Mouse (Mus musculus): ENCODE results near the gene Olfr763. TPM values are rescaled to one million over a fixed set of nuclear protein-coding genes. Genes with fewer than 3 reads are reported as not detected.
"Not testable (repeated sequence)": the region's sequence is repeated elsewhere in the genome, so short reads cannot be mapped to it uniquely, and the experiment has no call there.

Gene Olfr763
- total and polyA plus RNA-seq, 2 experiments from 2014 or later: not detected

GRCm38 (mm10) chr10:129039796-129040195 is 29.2 kb downstream of the Olfr763 start, which contains the start of gene Olfr764-ps1:
TSS of gene Olfr764-ps1 (minus strand) at chr10:129039896.
- H3K4me2 ChIP-seq (ENCODE audit: low read depth, low read length): no peak within 1 kb of the TSS
- no peak within 1 kb of the TSS for H3K4me3 ChIP-seq (ENCODE audit: low read length)
- H3K9ac ChIP-seq (replicated peaks; ENCODE audit: low read length): no peak within 1 kb of the TSS
- no peak for TF ChIP-seq CTCF (IDR thresholded peaks at IDR 0.05; ENCODE audit: low read depth)
- no peaks in the 10 kb centered on the region for H3K9me3 ChIP-seq (ENCODE audit: low read length)
- no peaks in the 10 kb centered on the region for H3K36me3 ChIP-seq (ENCODE audit: insufficient read depth, low read length)
- 81% methylated on average over 3 of the region's 3 CpGs for WGBS
- H3K27ac ChIP-seq: no peak within 1 kb of the TSS
- H3K27me3 ChIP-seq (ENCODE audit: insufficient read depth, low read length): no peaks in the 10 kb centered on the region
- H3K4me1 ChIP-seq (ENCODE audit: insufficient read depth, low read length): no peaks in the 10 kb centered on the region
- DNase-seq (ENCODE audit: low spot score): no peak
- no peak for ATAC-seq

GRCm38 (mm10) chr10:129049898-129050297 is 39.3 kb downstream of the Olfr763 start, which contains the start of gene Olfr765:
TSS of gene Olfr765 (minus strand) at chr10:129049998.
- H3K36me3 ChIP-seq (ENCODE audit: insufficient read depth, low read length); H3K9me3 ChIP-seq (ENCODE audit: low read length); H3K4me3 ChIP-seq (ENCODE audit: low read length); H3K4me2 ChIP-seq (ENCODE audit: low read depth, low read length); H3K9ac ChIP-seq (replicated peaks; ENCODE audit: low read length); DNase-seq (ENCODE audit: low spot score); ATAC-seq; H3K4me1 ChIP-seq (ENCODE audit: insufficient read depth, low read length); H3K27ac ChIP-seq; H3K27me3 ChIP-seq (ENCODE audit: insufficient read depth, low read length): not testable (repeated sequence)

Other genes starting within 250 kb of the Olfr763 start
- gene Mmp19, start 219.9 kb upstream of the Olfr763 start, total RNA-seq (2014; rRNA removed): 0.52 and 2.8 TPM in 2 replicates
- 0.59 and 0.61 TPM in 2 replicates for gene Mmp19, start 219.9 kb upstream of the Olfr763 start, polyA plus RNA-seq (2015; fragmentation: Nextera tagmentation; extraction: Ambion mirVana)
- 28.6 and 30.9 TPM in 2 replicates for gene Dnajc14, start 206.7 kb upstream of the Olfr763 start, total RNA-seq (2014; rRNA removed)
- 32.7 and 37.0 TPM in 2 replicates for gene Dnajc14, start 206.7 kb upstream of the Olfr763 start, polyA plus RNA-seq (2015; fragmentation: Nextera tagmentation; extraction: Ambion mirVana)
- 26.5 and 27.3 TPM in 2 replicates for gene Tmem198b, start 206.4 kb upstream of the Olfr763 start, total RNA-seq (2014; rRNA removed)
- 18.8 and 18.9 TPM in 2 replicates for gene Tmem198b, start 206.4 kb upstream of the Olfr763 start, polyA plus RNA-seq (2015; fragmentation: Nextera tagmentation; extraction: Ambion mirVana)
- gene Sarnp, start 193.5 kb upstream of the Olfr763 start, total RNA-seq (2014; rRNA removed): 19.4 and 24.3 TPM in 2 replicates
- 126 and 143 TPM in 2 replicates for gene Sarnp, start 193.5 kb upstream of the Olfr763 start, polyA plus RNA-seq (2015; fragmentation: Nextera tagmentation; extraction: Ambion mirVana)
- 12.0 and 23.1 TPM in 2 replicates for gene Ormdl2, start 189.1 kb upstream of the Olfr763 start, total RNA-seq (2014; rRNA removed)
- gene Ormdl2, start 189.1 kb upstream of the Olfr763 start, polyA plus RNA-seq (2015; fragmentation: Nextera tagmentation; extraction: Ambion mirVana): 23.8 and 24.8 TPM in 2 replicates
- 15.9 and 18.8 TPM in 2 replicates for gene Gdf11, start 119.1 kb upstream of the Olfr763 start, total RNA-seq (2014; rRNA removed)
- gene Gdf11, start 119.1 kb upstream of the Olfr763 start, polyA plus RNA-seq (2015; fragmentation: Nextera tagmentation; extraction: Ambion mirVana): 6.7 and 7.6 TPM in 2 replicates
- gene Cd63, start 109.8 kb upstream of the Olfr763 start, total RNA-seq (2014; rRNA removed): 35.2 and 40.9 TPM in 2 replicates
- 417 and 436 TPM in 2 replicates for gene Cd63, start 109.8 kb upstream of the Olfr763 start, polyA plus RNA-seq (2015; fragmentation: Nextera tagmentation; extraction: Ambion mirVana)
- gene Rdh5, start 87.9 kb upstream of the Olfr763 start, total RNA-seq (2014; rRNA removed): 22.6 and 24.8 TPM in 2 replicates
- gene Rdh5, start 87.9 kb upstream of the Olfr763 start, polyA plus RNA-seq (2015; fragmentation: Nextera tagmentation; extraction: Ambion mirVana): 21.0 and 29.2 TPM in 2 replicates
- gene Bloc1s1, start 86.8 kb upstream of the Olfr763 start, total RNA-seq (2014; rRNA removed): 70.9 and 97.6 TPM in 2 replicates
- 292 and 298 TPM in 2 replicates for gene Bloc1s1, start 86.8 kb upstream of the Olfr763 start, polyA plus RNA-seq (2015; fragmentation: Nextera tagmentation; extraction: Ambion mirVana)
- 29.0 and 30.6 TPM in 2 replicates for gene Itga7, start 77.0 kb upstream of the Olfr763 start, total RNA-seq (2014; rRNA removed)
- 15.1 and 16.9 TPM in 2 replicates for gene Itga7, start 77.0 kb upstream of the Olfr763 start, polyA plus RNA-seq (2015; fragmentation: Nextera tagmentation; extraction: Ambion mirVana)
- gene Mettl7b, start 49.8 kb upstream of the Olfr763 start, total RNA-seq (2014; rRNA removed): not detected in 2 replicates
- gene Mettl7b, start 49.8 kb upstream of the Olfr763 start, polyA plus RNA-seq (2015; fragmentation: Nextera tagmentation; extraction: Ambion mirVana): not detected in 2 replicates
- not detected in 2 replicates for gene Olfr9, start 21.4 kb upstream of the Olfr763 start, total RNA-seq (2014; rRNA removed)
- gene Olfr9, start 21.4 kb upstream of the Olfr763 start, polyA plus RNA-seq (2015; fragmentation: Nextera tagmentation; extraction: Ambion mirVana): not detected in 2 replicates
- not detected in 2 replicates for gene Olfr764-ps1, start 29.1 kb downstream of the Olfr763 start, total RNA-seq (2014; rRNA removed)
- not detected in 2 replicates for gene Olfr764-ps1, start 29.1 kb downstream of the Olfr763 start, polyA plus RNA-seq (2015; fragmentation: Nextera tagmentation; extraction: Ambion mirVana)
- not detected in 2 replicates for gene Olfr765, start 39.2 kb downstream of the Olfr763 start, total RNA-seq (2014; rRNA removed)
- gene Olfr765, start 39.2 kb downstream of the Olfr763 start, polyA plus RNA-seq (2015; fragmentation: Nextera tagmentation; extraction: Ambion mirVana): not detected in 2 replicates
- gene Olfr766-ps1, start 58.2 kb downstream of the Olfr763 start, total RNA-seq (2014; rRNA removed): not detected in 2 replicates
- not detected in 2 replicates for gene Olfr766-ps1, start 58.2 kb downstream of the Olfr763 start, polyA plus RNA-seq (2015; fragmentation: Nextera tagmentation; extraction: Ambion mirVana)
- not detected in 2 replicates for gene Olfr767, start 72.1 kb downstream of the Olfr763 start, total RNA-seq (2014; rRNA removed)
- gene Olfr767, start 72.1 kb downstream of the Olfr763 start, polyA plus RNA-seq (2015; fragmentation: Nextera tagmentation; extraction: Ambion mirVana): not detected in 2 replicates
- gene Olfr768, start 88.6 kb downstream of the Olfr763 start, total RNA-seq (2014; rRNA removed): not detected in 2 replicates
- gene Olfr768, start 88.6 kb downstream of the Olfr763 start, polyA plus RNA-seq (2015; fragmentation: Nextera tagmentation; extraction: Ambion mirVana): not detected in 2 replicates
- not detected in 2 replicates for gene Olfr769, start 107.1 kb downstream of the Olfr763 start, total RNA-seq (2014; rRNA removed)
- gene Olfr769, start 107.1 kb downstream of the Olfr763 start, polyA plus RNA-seq (2015; fragmentation: Nextera tagmentation; extraction: Ambion mirVana): not detected in 2 replicates
- not detected in 2 replicates for gene Olfr770, start 128.2 kb downstream of the Olfr763 start, total RNA-seq (2014; rRNA removed)
- not detected in 2 replicates for gene Olfr770, start 128.2 kb downstream of the Olfr763 start, polyA plus RNA-seq (2015; fragmentation: Nextera tagmentation; extraction: Ambion mirVana)
- not detected in 2 replicates for gene Olfr771, start 154.0 kb downstream of the Olfr763 start, total RNA-seq (2014; rRNA removed)
- not detected in 2 replicates for gene Olfr771, start 154.0 kb downstream of the Olfr763 start, polyA plus RNA-seq (2015; fragmentation: Nextera tagmentation; extraction: Ambion mirVana)
- gene Olfr772, start 167.1 kb downstream of the Olfr763 start, total RNA-seq (2014; rRNA removed): not detected in 2 replicates
- not detected in 2 replicates for gene Olfr772, start 167.1 kb downstream of the Olfr763 start, polyA plus RNA-seq (2015; fragmentation: Nextera tagmentation; extraction: Ambion mirVana)
- gene Olfr773, start 176.6 kb downstream of the Olfr763 start, total RNA-seq (2014; rRNA removed): not detected in 2 replicates
- not detected in 2 replicates for gene Olfr773, start 176.6 kb downstream of the Olfr763 start, polyA plus RNA-seq (2015; fragmentation: Nextera tagmentation; extraction: Ambion mirVana)
- gene Olfr774, start 225.4 kb downstream of the Olfr763 start, total RNA-seq (2014; rRNA removed): not detected in 2 replicates
- gene Olfr774, start 225.4 kb downstream of the Olfr763 start, polyA plus RNA-seq (2015; fragmentation: Nextera tagmentation; extraction: Ambion mirVana): not detected in 2 replicates
- not detected in 2 replicates for gene Olfr775, start 237.6 kb downstream of the Olfr763 start, total RNA-seq (2014; rRNA removed)
- not detected in 2 replicates for gene Olfr775, start 237.6 kb downstream of the Olfr763 start, polyA plus RNA-seq (2015; fragmentation: Nextera tagmentation; extraction: Ambion mirVana)
- not detected in 2 replicates for gene Olfr776, start 248.3 kb downstream of the Olfr763 start, total RNA-seq (2014; rRNA removed)
- gene Olfr776, start 248.3 kb downstream of the Olfr763 start, polyA plus RNA-seq (2015; fragmentation: Nextera tagmentation; extraction: Ambion mirVana): not detected in 2 replicates

Measured in hindbrain, postnatal 0 days (tissue).